Comparison of ENCODE assay signal across 14 mouse cellular contexts in the genomic region with DNA sequence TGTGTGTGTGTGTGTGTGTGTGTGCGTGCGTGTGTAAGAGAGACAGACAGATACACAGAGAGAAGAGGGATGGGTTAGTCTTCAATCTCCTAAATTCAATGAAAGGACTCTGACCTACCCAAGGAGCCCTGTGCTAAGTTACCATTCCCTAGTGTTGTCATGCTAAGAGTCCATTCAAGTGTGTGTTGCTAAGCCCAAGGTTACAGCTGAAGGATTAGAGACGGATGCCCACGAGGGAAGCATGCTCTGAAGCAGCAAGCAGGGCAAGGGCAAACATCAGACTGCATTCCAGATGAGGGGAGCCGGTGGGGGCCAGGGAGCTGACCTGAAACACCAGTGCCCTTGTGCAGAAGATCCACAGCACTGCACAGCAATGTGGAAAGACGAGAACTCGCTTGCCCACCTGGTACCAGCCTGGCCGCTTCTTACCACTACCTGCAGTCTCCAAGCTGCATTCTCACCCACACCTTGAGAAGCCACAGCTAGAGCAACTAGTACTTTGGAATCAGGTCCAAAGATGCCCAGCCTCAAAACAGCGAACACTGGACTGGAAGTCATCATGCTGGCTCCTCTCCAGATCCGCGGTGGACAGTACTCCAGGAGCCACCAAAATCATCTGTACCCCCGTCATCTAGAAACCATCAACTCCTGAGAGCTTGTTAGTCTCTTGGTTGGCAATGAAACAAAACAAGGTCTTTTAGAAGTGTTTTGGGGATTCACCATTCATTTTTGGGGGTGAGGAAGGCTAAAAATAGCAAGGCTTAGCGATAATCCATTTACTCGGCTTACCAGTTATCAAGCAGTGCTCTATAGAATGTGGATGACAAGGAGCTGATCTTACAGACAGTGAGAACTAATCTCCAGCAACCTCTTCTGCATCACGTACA. TPM values are rescaled to one million over a fixed set of nuclear protein-coding genes. Genes with fewer than 3 reads are reported as not detected.
DNase-seq lines count a peak whose midpoint lies in the region; ATAC-seq lines count a peak whose summit lies in the region.
"Had no signal": no experiment of that assay in that cellular context is flagged by ENCODE, and none has a peak within 500 bp of the region (broad histone marks: within the 10 kb centered on the region; RNA-seq: fewer than 3 reads in every experiment).

No protein-coding gene starts in this region.

- 87% methylated on average over 15 of the region's 15 CpGs for WGBS in liver, embryonic 12.5 days (ENCODE audit: insufficient replicate concordance)
- 87% methylated on average over 15 of the region's 15 CpGs for WGBS in liver, embryonic 11.5 days
- 85% methylated on average over 15 of the region's 15 CpGs for WGBS in hindbrain, embryonic 13.5 days

- H3K9me3 ChIP-seq in liver, embryonic 12.5 days (replicated peaks): no peaks in the 10 kb centered on the region
- no peaks in the 10 kb centered on the region for H3K9me3 ChIP-seq in liver, embryonic 11.5 days (ENCODE audit: control insufficient read depth, low read length)
- H3K9me3 ChIP-seq in hindbrain, embryonic 13.5 days: no peaks in the 10 kb centered on the region
- H3K9me3 ChIP-seq: heart, embryonic 15.5 days; limb, embryonic 10.5 days had no signal

- peaks cover 79% of the 10 kb centered on the region for H3K36me3 ChIP-seq in liver, embryonic 12.5 days
- peaks cover 3% of the 10 kb centered on the region; the same call in 1 of the 2 replicates for H3K36me3 ChIP-seq in liver, embryonic 11.5 days (ENCODE audit: control insufficient read depth, insufficient read depth, low read length)
- no peaks in the 10 kb centered on the region for H3K36me3 ChIP-seq in hindbrain, embryonic 13.5 days
- H3K36me3 ChIP-seq: heart, embryonic 15.5 days; limb, embryonic 10.5 days had no signal

- H3K27me3 ChIP-seq in liver, embryonic 12.5 days (replicated peaks): no peaks in the 10 kb centered on the region
- H3K27me3 ChIP-seq in liver, embryonic 11.5 days (replicated peaks; ENCODE audit: control insufficient read depth, insufficient read depth, low read length): no peaks in the 10 kb centered on the region
- H3K27me3 ChIP-seq in hindbrain, embryonic 13.5 days: no peaks in the 10 kb centered on the region
- H3K27me3 ChIP-seq: heart, embryonic 15.5 days had no signal

- no peak overlapping the region for H3K4me3 ChIP-seq in liver, embryonic 12.5 days
- H3K4me3 ChIP-seq in liver, embryonic 11.5 days (ENCODE audit: low read depth, low read length): no peak overlapping the region
- no peak overlapping the region for H3K4me3 ChIP-seq in hindbrain, embryonic 13.5 days
- H3K4me3 ChIP-seq: heart, embryonic 15.5 days; limb, embryonic 10.5 days; myocyte had no signal

- peak overlapping the region; percentile 2; the same call in 1 of the 2 replicates for H3K27ac ChIP-seq in liver, embryonic 12.5 days
- H3K27ac ChIP-seq in liver, embryonic 11.5 days (ENCODE audit: low read depth, low read length): no peak overlapping the region
- no peak overlapping the region for H3K27ac ChIP-seq in hindbrain, embryonic 13.5 days
- H3K27ac ChIP-seq: heart, embryonic 15.5 days; limb, embryonic 10.5 days had no signal

- no peak for ATAC-seq in liver, embryonic 12.5 days
- no peak for ATAC-seq in liver, embryonic 11.5 days (replicated peaks; ENCODE audit: low FRiP score)
- no peak for ATAC-seq in granulocyte monocyte progenitor cell, adult 5-6 weeks (replicated peaks; ENCODE audit: poor library complexity, severe bottlenecking)
- ATAC-seq in hindbrain, embryonic 13.5 days (ENCODE audit: low FRiP score): no peak

- no peak overlapping the region for H3K4me2 ChIP-seq in liver, embryonic 12.5 days
- no peak overlapping the region for H3K4me2 ChIP-seq in liver, embryonic 11.5 days
- no peak overlapping the region for H3K4me2 ChIP-seq in hindbrain, embryonic 13.5 days
- H3K4me2 ChIP-seq: heart, embryonic 15.5 days had no signal

- no peak for DNase-seq in liver, embryonic 11.5 days (ENCODE audit: low spot score)
- peak; percentile 65 to 72 for DNase-seq in cerebellum, adult 18-20 months
- DNase-seq in cerebellum, postnatal 10 days: peak; percentile 76 to 77
- peak; percentile 84 to 89 for DNase-seq in kidney, postnatal 25 days
- no peak for DNase-seq in c-Kit-positive CD71-positive TER-119-positive erythroid progenitor cells, embryonic 14.5 days (ENCODE audit: low spot score)
- DNase-seq: embryo, embryonic 11 days; lung, postnatal 4 days; spleen, adult 18-20 months had no signal

- H3K9ac ChIP-seq in liver, embryonic 12.5 days: no peak overlapping the region
- H3K9ac ChIP-seq in liver, embryonic 11.5 days (ENCODE audit: low read depth, low read length): no peak overlapping the region
- H3K9ac ChIP-seq in hindbrain, embryonic 13.5 days: no peak overlapping the region
- H3K9ac ChIP-seq: heart, embryonic 15.5 days had no signal

- H3K4me1 ChIP-seq in liver, embryonic 12.5 days: peaks cover 94% of the 10 kb centered on the region
- H3K4me1 ChIP-seq in liver, embryonic 11.5 days (replicated peaks; ENCODE audit: control insufficient read depth, insufficient read depth, low read length): peaks cover 30% of the 10 kb centered on the region
- H3K4me1 ChIP-seq in hindbrain, embryonic 13.5 days (replicated peaks): no peaks in the 10 kb centered on the region; the same call in 1 of the 2 replicates

RNA-seq across cellular contexts. Expression of a gene that starts 37.4 kb away (rescaled TPM):
- polyA plus RNA-seq in liver, embryonic 12.5 days (2016; fragmentation: Nextera tagmentation; extraction: Ambion mirVana): 16.9 and 17.9 TPM in 2 replicates
- polyA plus RNA-seq in liver, embryonic 11.5 days (2014; fragmentation: Nextera tagmentation; extraction: Ambion mirVana): 11.7 and 12.3 TPM in 2 replicates
- 15.7 and 20.5 TPM in 2 replicates for total RNA-seq in granulocyte monocyte progenitor cell, adult 5-6 weeks (2014; fragmentation: Nextera tagmentation)
- total RNA-seq in granulocyte monocyte progenitor cell, adult 5-6 weeks (2017): 23.3 and 25.3 TPM in 2 replicates
- polyA plus RNA-seq in hindbrain, embryonic 13.5 days (2015; fragmentation: Nextera tagmentation; extraction: Ambion mirVana): 3.7 and 3.9 TPM in 2 replicates

Comparison
In these comparisons a context has a peak if more than half of its experiments do, and no peak if none do; other contexts are left out.
1. DNase-seq: peak in cerebellum, adult 18-20 months (2 of 2), cerebellum, postnatal 10 days (2 of 2) and kidney, postnatal 25 days (2 of 2); none in liver, embryonic 11.5 days (single experiment) and c-Kit-positive CD71-positive TER-119-positive erythroid progenitor cells, embryonic 14.5 days (single experiment).